Mouse (Mus musculus) cerebellum, adult 2 months (tissue): Measurements from ENCODE around the gene Pigt. TPM values are rescaled to one million over a fixed set of nuclear protein-coding genes. Genes with fewer than 3 reads are reported as not detected.

Experiments
- DNase-seq, 2 experiments: peaks; one replicate each; pipeline ENCODE4 v3.0.0; 2021
- H3K27ac ChIP-seq: fragments of 200-500 bp; 2 replicates; pipeline ENCODE4 v1.5.1; 2012; ENCODE audit warnings: low read length, control low read depth, inconsistent platforms; ENCODE audit not compliant: insufficient read depth
- H3K27me3 ChIP-seq: fragments of 200-500 bp; 2 replicates; pipeline ENCODE4 v1.6.1; 2012; ENCODE audit warnings: inconsistent platforms, mild to moderate bottlenecking, low read length, moderate library complexity; ENCODE audit not compliant: control insufficient read depth, insufficient read depth
- H3K4me1 ChIP-seq: fragments of 200-500 bp; 2 replicates; pipeline ENCODE4 v1.6.1; 2011; ENCODE audit warnings: low read length; ENCODE audit not compliant: control insufficient read depth, insufficient read depth
- H3K4me3 ChIP-seq: fragments of 200-500 bp; replicated peaks from 2 replicates; pipeline ENCODE3; 2011; ENCODE audit warnings: mild to moderate bottlenecking, low read depth, low read length, control low read depth; ENCODE audit not compliant: insufficient read depth
- CTCF ChIP-seq: fragments of 200-500 bp; IDR thresholded peaks from 2 replicates; pipeline ENCODE4 v1.5.1; 2011; ENCODE audit warnings: low read depth, mild to moderate bottlenecking, control low read depth, low read length, moderate library complexity, borderline replicate concordance; ENCODE audit not compliant: insufficient read depth
- POLR2A ChIP-seq: fragments of 200-500 bp; IDR thresholded peaks from 2 replicates; pipeline ENCODE4 v1.6.1; 2011; ENCODE audit warnings: low read length, control low read depth, borderline replicate concordance; ENCODE audit not compliant: insufficient read depth
- WGBS: fragments of 180-500 bp; shearing (Covaris S2); methylation state at CpG from one replicate; pipeline ENCODE4 v1.1.7; 2018; 5-methylcytosine and 5-hydroxymethylcytosine counted together
- polyA plus RNA-seq: library from polyadenylated mRNA; depleted of rRNA; stranded (reverse); fragments of >200 nt; gene quantifications from 2 replicates; pipeline ENCODE4 v1.2.3, GENCODE M21; 2012

Pigt gene
- polyA plus RNA-seq, 1 experiment: 109 TPM

DNA sequence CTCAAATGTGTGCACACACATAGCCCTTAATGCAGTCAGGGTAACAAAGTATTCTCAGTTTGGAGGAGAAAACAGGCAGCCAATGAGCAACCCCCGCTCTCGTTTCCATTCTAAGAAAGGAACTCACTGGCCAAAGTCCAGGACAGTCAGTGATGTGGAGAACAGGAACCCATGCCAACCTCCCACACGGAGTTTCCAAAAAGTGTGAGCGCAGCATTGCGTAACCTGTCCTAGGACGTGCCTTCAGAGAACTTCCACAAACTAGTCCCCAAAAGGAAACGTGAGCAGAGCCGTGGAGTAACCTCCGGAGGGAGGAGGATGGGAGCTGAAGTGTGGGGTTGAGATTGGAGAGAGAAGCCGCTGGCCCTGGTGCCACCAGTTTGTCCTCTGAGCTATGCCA, 42.5 kb upstream of the Pigt start:
- WGBS: 45% methylated on average over 10 of the region's 10 CpGs
- Histone ChIP-seq H3K27ac (no peak overlapping the region), H3K27me3 (no peaks in the 10 kb centered on the region), H3K4me1 (no peaks in the 10 kb centered on the region), H3K4me3 (no peak overlapping the region)
- no peak for DNase-seq
- TF ChIP-seq CTCF (no peak), POLR2A (no peak)

DNA sequence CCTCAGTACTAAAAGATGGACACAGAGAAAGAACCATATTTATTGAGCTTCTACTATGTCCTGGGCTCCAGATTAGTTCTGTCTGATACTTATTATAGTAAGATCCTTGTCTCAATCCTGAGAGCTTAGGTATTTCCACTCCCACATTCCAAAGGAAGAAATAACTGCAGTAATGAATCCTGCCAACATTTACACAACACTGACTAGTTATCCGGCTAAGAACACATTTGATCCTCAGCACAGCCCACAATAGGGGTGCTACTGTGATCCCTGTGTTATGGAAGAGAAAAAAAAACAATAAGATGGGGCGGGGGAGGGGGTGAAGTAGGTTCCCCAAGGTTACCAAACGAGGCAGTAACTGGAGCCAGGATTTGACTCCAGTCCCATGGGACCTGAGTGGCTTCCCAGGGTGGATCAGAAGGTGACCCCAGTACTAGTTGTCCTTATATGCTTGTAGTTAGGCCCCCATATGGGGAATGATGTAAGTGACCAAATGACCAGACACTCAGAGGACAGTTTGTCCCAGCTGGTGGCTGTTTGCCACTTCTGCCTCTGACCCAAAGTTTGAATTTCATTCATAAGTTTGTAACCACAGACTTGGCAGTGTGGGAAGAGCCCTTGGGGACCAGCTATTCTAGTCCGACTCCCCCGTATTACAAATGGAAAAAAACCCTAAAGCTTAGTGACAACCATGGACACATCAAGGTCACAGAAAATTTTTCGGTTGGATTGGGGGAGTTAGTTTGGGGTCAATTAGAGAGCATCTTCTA, 41.7 kb upstream of the Pigt start:
- no peak overlapping the region for H3K4me3 ChIP-seq
- DNase-seq: no peak
- no peaks in the 10 kb centered on the region for H3K4me1 ChIP-seq
- no peaks in the 10 kb centered on the region for H3K27me3 ChIP-seq
- TF ChIP-seq CTCF (no peak), POLR2A (no peak)
- 61% methylated on average over 6 of the region's 6 CpGs for WGBS
- no peak overlapping the region for H3K27ac ChIP-seq

GRCm38 (mm10) chr2:164456413-164456812, 40.9 kb upstream of the Pigt start:
- no peak overlapping the region for H3K4me3 ChIP-seq
- WGBS: 94% methylated on average over 1 of the region's 1 CpGs
- TF ChIP-seq CTCF (no peak), POLR2A (no peak)
- no peak for DNase-seq
- no peaks in the 10 kb centered on the region for H3K27me3 ChIP-seq
- H3K27ac ChIP-seq: no peak overlapping the region
- H3K4me1 ChIP-seq: no peaks in the 10 kb centered on the region

GRCm38 (mm10) chr2:164456864-164457300, 40.4 kb upstream of the Pigt start, which contains the start of gene Sys1:
Sys1 (plus strand) TSS chr2:164456964.
- 4% methylated on average over 7 of the region's 7 CpGs for WGBS
- no peaks in the 10 kb centered on the region for H3K27me3 ChIP-seq
- DNase-seq: no peak
- no peak within 1 kb of the TSS for H3K27ac ChIP-seq
- no peaks in the 10 kb centered on the region; the same call in 1 of the 2 replicates for H3K4me1 ChIP-seq
- TF ChIP-seq POLR2A: no peak
- H3K4me3 ChIP-seq: peak within 1 kb of the TSS; percentile 1

DNA sequence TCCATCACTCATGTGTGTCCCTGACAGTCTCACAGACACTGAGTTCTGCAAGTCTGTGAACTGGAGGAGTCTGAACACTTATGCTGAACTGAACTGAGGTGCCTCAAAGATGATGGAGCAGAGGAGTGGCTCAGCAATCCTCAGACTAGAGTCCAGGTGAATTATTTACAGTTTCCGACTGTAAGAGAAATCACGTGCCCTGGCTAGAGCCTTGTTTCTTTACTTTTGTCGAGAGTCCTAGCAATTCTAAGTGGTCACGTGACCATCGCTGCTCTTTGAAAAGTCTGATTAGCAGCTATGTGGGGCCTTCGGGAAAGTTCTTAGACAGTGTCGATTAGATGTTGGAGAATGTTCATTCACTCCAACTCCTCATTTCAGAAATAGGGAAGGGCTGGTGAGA, 39.4 kb upstream of the Pigt start:
- Histone ChIP-seq H3K27me3 (no peaks in the 10 kb centered on the region), H3K4me1 (peaks cover 5% of the 10 kb centered on the region; the same call in 1 of the 2 replicates), H3K27ac (no peak overlapping the region), H3K4me3 (no peak overlapping the region)
- no peak for DNase-seq
- TF ChIP-seq CTCF: no peak
- TF ChIP-seq POLR2A: no peak
- WGBS: 70% methylated on average over 7 of the region's 7 CpGs

GRCm38 (mm10) chr2:164458535-164458934, 38.8 kb upstream of the Pigt start:
- Histone ChIP-seq H3K4me3 (no peak overlapping the region), H3K27me3 (no peaks in the 10 kb centered on the region), H3K27ac (no peak overlapping the region), H3K4me1 (peaks cover 5% of the 10 kb centered on the region; the same call in 1 of the 2 replicates)
- no peak for DNase-seq
- TF ChIP-seq CTCF (no peak), POLR2A (no peak)
- WGBS: 81% methylated on average over 8 of the region's 8 CpGs

GRCm38 (mm10) chr2:164460745-164461551, 36.4 kb upstream of the Pigt start, which contains the start of gene Gm20458:
Gm20458 (plus strand) TSS chr2:164460967.
- WGBS: under 1% methylated on average over 76 of the region's 79 CpGs

More at GRCm38 (mm10) chr2:164460745-164461551, 36.4 kb upstream of the Pigt start, which contains the start of gene Gm20458:
- TF ChIP-seq CTCF (peak; percentile 80), POLR2A (peak; percentile 59; the same call in 1 of the 2 replicates)
- Histone ChIP-seq H3K27ac (peak within 1 kb of the TSS; percentile 3; the same call in 1 of the 2 replicates), H3K4me1 (peaks cover 5% of the 10 kb centered on the region; the same call in 1 of the 2 replicates), H3K27me3 (no peaks in the 10 kb centered on the region), H3K4me3 (peak within 1 kb of the TSS; percentile 79)
- peak; percentile 97 to 99 for DNase-seq
